Mouse (Mus musculus): ENCODE measurements at regions not wholly inside any gene's neighbourhood (a gene's known extent, or its start where the extent isn't known, plus 50 kb on each side); places are given as distances from the start of the nearest gene placed in this dataset.

DNA sequence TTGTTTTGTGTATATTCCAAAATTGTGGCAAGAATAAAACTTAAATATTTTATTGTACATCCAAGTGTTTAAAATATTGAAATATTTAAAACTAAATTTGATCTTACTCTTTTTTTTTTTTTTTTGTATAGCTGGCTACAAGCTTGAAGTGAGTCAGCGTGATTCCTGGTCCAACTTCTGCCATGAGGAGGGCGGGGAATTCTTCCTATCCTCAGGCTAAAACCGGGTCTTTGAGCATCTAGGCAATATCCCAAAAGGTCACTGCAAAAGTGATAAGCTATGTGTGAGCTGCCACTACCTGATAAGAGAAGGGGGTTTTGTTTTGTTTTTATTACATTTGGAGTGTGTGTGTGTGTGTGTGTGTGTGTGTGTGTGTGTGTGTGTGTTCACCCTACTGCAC is 308.1 kb upstream of the Id4 start:
- H3K27ac ChIP-seq (replicated peaks in 1 of 2; ENCODE audit: control insufficient read depth in 1 of 2, insufficient read depth in 1 of 2, low read depth in 2 of 2, low read length in 2 of 2), result no peak overlapping the region

DNA sequence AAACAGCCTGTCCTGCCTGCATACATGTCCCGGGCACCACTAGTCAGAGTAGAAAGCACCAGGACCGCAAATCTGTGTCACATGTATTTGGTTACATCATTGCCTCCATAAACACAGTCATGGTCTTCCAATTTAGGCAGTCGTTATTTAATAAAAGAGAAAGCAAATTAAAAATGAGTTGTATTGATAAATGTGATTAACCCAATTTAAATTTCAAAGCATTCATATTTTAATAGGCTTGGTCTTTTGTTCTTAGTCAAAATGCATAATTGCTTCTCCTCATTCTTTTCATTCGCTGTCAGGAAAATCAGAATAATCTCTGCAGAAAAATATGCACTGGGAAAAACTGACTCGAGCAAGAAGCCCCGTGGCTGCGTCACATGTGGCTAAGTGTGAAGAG is 307.3 kb upstream of the Id4 start:
- Histone ChIP-seq H3K9me3 (ENCODE audit: control insufficient read depth, low read length) (no peaks in the 10 kb centered on the region), H3K4me2 (ENCODE audit: low read length) (no peak overlapping the region), H3K27ac (replicated peaks in 1 of 2; ENCODE audit: control insufficient read depth in 1 of 2, insufficient read depth in 1 of 2, low read depth in 2 of 2, low read length in 2 of 2) (no peak overlapping the region), H3K27me3 (ENCODE audit: control insufficient read depth, insufficient read depth, low read length) (no peaks in the 10 kb centered on the region), H3K4me3 (ENCODE audit: control insufficient read depth in 1 of 2, insufficient read depth in 1 of 2, low read depth in 1 of 2, low read length in 2 of 2) (no peak overlapping the region), H3K9ac (ENCODE audit: low read length) (no peak overlapping the region), H3K4me1 (ENCODE audit: control insufficient read depth in 2 of 2, insufficient read depth in 2 of 2, low read length in 2 of 2) (no peaks in the 10 kb centered on the region), H3K36me3 (ENCODE audit: control insufficient read depth, insufficient read depth, low read length) (no peaks in the 10 kb centered on the region)
- WGBS, result 79% methylated on average over 7 of the region's 7 CpGs
- no peak for ATAC-seq (ENCODE audit: insufficient number of reproducible peaks, insufficient read depth, low FRiP score, low read depth)

More for the DNA sequence above, 308.1 kb upstream of the Id4 start:
- Histone ChIP-seq H3K27me3 (ENCODE audit: control insufficient read depth, insufficient read depth, low read length) (no peaks in the 10 kb centered on the region), H3K9me3 (ENCODE audit: control insufficient read depth, low read length) (no peaks in the 10 kb centered on the region), H3K4me3 (ENCODE audit: control insufficient read depth in 1 of 2, insufficient read depth in 1 of 2, low read depth in 1 of 2, low read length in 2 of 2) (no peak overlapping the region), H3K4me2 (ENCODE audit: low read length) (no peak overlapping the region), H3K9ac (ENCODE audit: low read length) (no peak overlapping the region), H3K36me3 (ENCODE audit: control insufficient read depth, insufficient read depth, low read length) (no peaks in the 10 kb centered on the region), H3K4me1 (ENCODE audit: control insufficient read depth in 2 of 2, insufficient read depth in 2 of 2, low read length in 2 of 2) (no peaks in the 10 kb centered on the region)
- no peak for ATAC-seq (ENCODE audit: insufficient number of reproducible peaks, insufficient read depth, low FRiP score, low read depth)
- 48% methylated on average over 3 of the region's 3 CpGs for WGBS

DNA sequence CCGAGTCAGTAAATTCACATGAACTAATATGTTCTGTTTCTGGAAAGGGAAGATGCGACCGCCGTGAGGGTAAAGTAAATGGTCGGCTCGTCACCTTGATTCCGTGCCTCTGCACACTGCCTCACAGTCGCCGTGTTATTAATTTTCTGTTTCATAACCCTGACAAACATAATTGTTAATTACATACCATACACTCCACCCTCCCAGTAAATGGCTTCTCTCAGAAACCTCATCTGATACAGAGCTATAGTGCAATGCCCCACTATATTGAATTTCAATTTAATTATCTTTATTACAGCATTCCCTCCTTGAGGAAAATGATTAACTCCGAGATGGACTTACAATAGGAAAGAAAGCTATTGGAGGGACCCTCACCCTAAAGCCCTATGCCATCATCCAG is 305.5 kb upstream of the Id4 start:
- Histone ChIP-seq H3K9ac (ENCODE audit: low read length) (no peak overlapping the region), H3K27me3 (ENCODE audit: control insufficient read depth, insufficient read depth, low read length) (no peaks in the 10 kb centered on the region), H3K36me3 (ENCODE audit: control insufficient read depth, insufficient read depth, low read length) (no peaks in the 10 kb centered on the region), H3K4me2 (ENCODE audit: low read length) (no peak overlapping the region), H3K4me3 (ENCODE audit: control insufficient read depth in 1 of 2, insufficient read depth in 1 of 2, low read depth in 1 of 2, low read length in 2 of 2) (no peak overlapping the region), H3K27ac (replicated peaks in 1 of 2; ENCODE audit: control insufficient read depth in 1 of 2, insufficient read depth in 1 of 2, low read depth in 2 of 2, low read length in 2 of 2) (no peak overlapping the region), H3K9me3 (ENCODE audit: control insufficient read depth, low read length) (no peaks in the 10 kb centered on the region), H3K4me1 (ENCODE audit: control insufficient read depth in 2 of 2, insufficient read depth in 2 of 2, low read length in 2 of 2) (no peaks in the 10 kb centered on the region)
- WGBS, result 81% methylated on average over 10 of the region's 10 CpGs
- no peak for ATAC-seq (ENCODE audit: insufficient number of reproducible peaks, insufficient read depth, low FRiP score, low read depth)

DNA sequence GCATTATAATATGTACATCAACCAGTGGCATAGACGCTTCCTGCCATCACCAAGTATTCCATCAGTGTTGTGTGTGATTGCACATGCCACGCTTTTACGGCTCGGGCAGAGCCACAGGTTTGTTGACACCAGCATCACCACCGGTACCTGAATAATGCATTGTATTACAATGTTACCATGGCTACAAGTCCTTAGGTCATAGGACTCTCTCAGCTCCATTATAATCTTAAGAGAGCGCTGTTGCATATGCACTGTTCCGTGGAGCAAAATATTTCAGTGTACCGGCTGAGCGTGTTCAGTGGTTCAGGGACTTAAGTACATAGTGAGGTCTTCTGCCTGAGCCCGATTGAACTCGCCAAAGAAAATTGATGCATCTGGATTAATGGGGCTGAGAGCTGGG is 303.4 kb upstream of the Id4 start:
- H3K9me3 ChIP-seq (ENCODE audit: control insufficient read depth, low read length), result no peaks in the 10 kb centered on the region
- ATAC-seq (ENCODE audit: insufficient number of reproducible peaks, insufficient read depth, low FRiP score, low read depth), result no peak
- H3K9ac ChIP-seq (ENCODE audit: low read length), result no peak overlapping the region
- H3K27ac ChIP-seq (replicated peaks in 1 of 2; ENCODE audit: control insufficient read depth in 1 of 2, insufficient read depth in 1 of 2, low read depth in 2 of 2, low read length in 2 of 2), result no peak overlapping the region
- H3K4me1 ChIP-seq (ENCODE audit: control insufficient read depth in 2 of 2, insufficient read depth in 2 of 2, low read length in 2 of 2), result no peaks in the 10 kb centered on the region
- no peak overlapping the region for H3K4me3 ChIP-seq (ENCODE audit: control insufficient read depth in 1 of 2, insufficient read depth in 1 of 2, low read depth in 1 of 2, low read length in 2 of 2)
- no peak overlapping the region for H3K4me2 ChIP-seq (ENCODE audit: low read length)
- H3K27me3 ChIP-seq (ENCODE audit: control insufficient read depth, insufficient read depth, low read length), result no peaks in the 10 kb centered on the region
- WGBS, result 91% methylated on average over 11 of the region's 11 CpGs
- H3K36me3 ChIP-seq (ENCODE audit: control insufficient read depth, insufficient read depth, low read length), result no peaks in the 10 kb centered on the region

DNA sequence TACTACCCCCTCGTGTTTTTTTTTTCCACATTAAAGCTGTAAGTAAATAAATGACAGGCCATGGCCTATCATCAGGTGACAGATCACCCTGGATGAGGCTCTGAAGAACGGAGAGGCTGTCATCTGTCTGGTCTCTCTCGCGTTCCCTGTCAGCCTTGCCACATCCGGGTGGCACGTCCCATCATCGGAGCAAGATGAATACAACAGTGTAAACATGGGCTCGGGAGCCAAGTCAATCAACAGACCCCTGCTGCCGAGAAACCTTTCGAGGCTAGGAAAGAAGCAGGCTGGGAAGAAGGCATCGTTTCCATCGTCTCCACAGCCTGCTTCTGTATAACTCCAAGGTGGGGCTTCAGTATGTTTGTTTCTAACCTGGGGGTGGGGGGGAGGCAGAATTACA is 286.8 kb upstream of the Id4 start:
- Histone ChIP-seq H3K9me3 (ENCODE audit: control insufficient read depth, low read length) (no peaks in the 10 kb centered on the region), H3K9ac (ENCODE audit: low read length) (no peak overlapping the region), H3K4me1 (ENCODE audit: control insufficient read depth in 2 of 2, insufficient read depth in 2 of 2, low read length in 2 of 2) (no peaks in the 10 kb centered on the region; a peak in 1 of 4 replicates), H3K4me2 (ENCODE audit: low read length) (no peak overlapping the region), H3K36me3 (ENCODE audit: control insufficient read depth, insufficient read depth, low read length) (no peaks in the 10 kb centered on the region), H3K27me3 (ENCODE audit: control insufficient read depth, insufficient read depth, low read length) (no peaks in the 10 kb centered on the region), H3K27ac (replicated peaks in 1 of 2; ENCODE audit: control insufficient read depth in 1 of 2, insufficient read depth in 1 of 2, low read depth in 2 of 2, low read length in 2 of 2) (no peak overlapping the region), H3K4me3 (ENCODE audit: control insufficient read depth in 1 of 2, insufficient read depth in 1 of 2, low read depth in 1 of 2, low read length in 2 of 2) (no peak overlapping the region)
- ATAC-seq (ENCODE audit: insufficient number of reproducible peaks, insufficient read depth, low FRiP score, low read depth), result no peak
- 41% methylated on average over 12 of the region's 12 CpGs for WGBS

DNA sequence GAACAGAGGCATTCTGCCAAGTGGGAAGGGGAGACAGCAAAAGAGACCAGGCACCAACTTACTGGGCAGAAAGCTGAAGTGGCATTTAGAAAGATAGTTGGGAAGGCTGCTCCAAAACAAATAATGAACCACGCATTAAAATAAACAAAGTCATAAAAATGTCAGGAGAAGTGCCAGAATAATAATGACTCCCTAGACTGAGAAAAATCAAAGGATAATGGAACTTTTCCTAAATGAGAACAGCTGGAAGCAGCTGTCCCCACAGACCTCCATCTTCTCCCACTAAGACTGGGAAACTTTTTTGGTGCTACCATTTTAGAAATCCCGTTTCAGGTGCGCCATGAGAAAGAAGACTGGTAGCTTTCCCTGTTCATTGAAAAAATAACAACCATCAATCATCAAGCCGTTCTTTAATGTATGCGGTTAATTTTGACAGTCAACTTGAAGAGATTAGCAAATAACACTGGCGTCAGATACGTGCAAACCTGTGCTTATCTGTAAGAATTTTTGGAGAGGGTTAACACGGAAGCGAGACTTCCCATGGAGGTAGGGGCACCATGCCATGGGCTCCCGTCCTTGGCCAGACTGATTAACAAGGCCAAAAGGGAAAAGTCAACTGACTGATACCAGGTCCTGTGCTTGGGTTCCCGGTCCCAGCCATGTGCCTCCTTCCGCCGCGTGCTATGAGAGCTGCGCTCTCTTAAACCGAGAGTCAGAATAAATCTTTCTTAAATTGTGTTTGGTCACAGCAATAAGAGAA is 286.1 kb upstream of the Id4 start:
- ATAC-seq (ENCODE audit: insufficient number of reproducible peaks, insufficient read depth, low FRiP score, low read depth), result no peak
- WGBS, result 77% methylated on average over 16 of the region's 16 CpGs
- H3K9ac ChIP-seq (ENCODE audit: low read length), result no peak overlapping the region
- H3K27ac ChIP-seq (replicated peaks in 1 of 2; ENCODE audit: control insufficient read depth in 1 of 2, insufficient read depth in 1 of 2, low read depth in 2 of 2, low read length in 2 of 2), result no peak overlapping the region
- no peak overlapping the region for H3K4me3 ChIP-seq (ENCODE audit: control insufficient read depth in 1 of 2, insufficient read depth in 1 of 2, low read depth in 1 of 2, low read length in 2 of 2)
- H3K9me3 ChIP-seq (ENCODE audit: control insufficient read depth, low read length), result no peaks in the 10 kb centered on the region
- H3K27me3 ChIP-seq (ENCODE audit: control insufficient read depth, insufficient read depth, low read length), result no peaks in the 10 kb centered on the region
- no peaks in the 10 kb centered on the region; a peak in 1 of 4 replicates for H3K4me1 ChIP-seq (ENCODE audit: control insufficient read depth in 2 of 2, insufficient read depth in 2 of 2, low read length in 2 of 2)
- H3K36me3 ChIP-seq (ENCODE audit: control insufficient read depth, insufficient read depth, low read length), result no peaks in the 10 kb centered on the region
- H3K4me2 ChIP-seq (ENCODE audit: low read length), result no peak overlapping the region

DNA sequence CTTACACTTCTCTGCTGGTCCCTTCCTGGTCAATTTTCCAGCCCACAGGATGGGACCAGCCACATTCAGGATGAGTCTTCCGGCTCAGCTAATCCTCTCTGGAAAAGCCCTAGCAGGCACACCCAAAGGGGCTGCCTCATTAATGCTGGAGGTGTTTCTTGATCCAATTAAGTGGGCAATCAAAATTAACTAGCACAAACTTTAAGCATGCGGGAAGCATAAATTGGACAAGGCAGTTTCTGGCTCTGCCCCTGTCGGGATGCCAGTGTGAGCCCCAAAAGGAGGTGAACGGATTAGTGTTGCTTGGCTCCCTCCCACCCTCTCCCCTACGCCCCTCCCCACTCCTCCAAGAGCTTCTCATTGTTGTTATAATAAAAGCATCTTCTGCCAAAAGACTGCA is 262.5 kb upstream of the Id4 start:
- H3K27ac ChIP-seq (replicated peaks in 1 of 2; ENCODE audit: control insufficient read depth in 1 of 2, insufficient read depth in 1 of 2, low read depth in 2 of 2, low read length in 2 of 2), result no peak overlapping the region
- H3K4me3 ChIP-seq (ENCODE audit: control insufficient read depth in 1 of 2, insufficient read depth in 1 of 2, low read depth in 1 of 2, low read length in 2 of 2), result no peak overlapping the region
- no peaks in the 10 kb centered on the region for H3K9me3 ChIP-seq (ENCODE audit: control insufficient read depth, low read length)
- H3K9ac ChIP-seq (ENCODE audit: low read length), result no peak overlapping the region
- ATAC-seq (ENCODE audit: insufficient number of reproducible peaks, insufficient read depth, low FRiP score, low read depth), result no peak
- no peaks in the 10 kb centered on the region for H3K27me3 ChIP-seq (ENCODE audit: control insufficient read depth, insufficient read depth, low read length)
- no peaks in the 10 kb centered on the region for H3K36me3 ChIP-seq (ENCODE audit: control insufficient read depth, insufficient read depth, low read length)
- no peaks in the 10 kb centered on the region for H3K4me1 ChIP-seq (ENCODE audit: control insufficient read depth in 2 of 2, insufficient read depth in 2 of 2, low read length in 2 of 2)
- WGBS, result 61% methylated on average over 5 of the region's 5 CpGs
- no peak overlapping the region for H3K4me2 ChIP-seq (ENCODE audit: low read length)

DNA sequence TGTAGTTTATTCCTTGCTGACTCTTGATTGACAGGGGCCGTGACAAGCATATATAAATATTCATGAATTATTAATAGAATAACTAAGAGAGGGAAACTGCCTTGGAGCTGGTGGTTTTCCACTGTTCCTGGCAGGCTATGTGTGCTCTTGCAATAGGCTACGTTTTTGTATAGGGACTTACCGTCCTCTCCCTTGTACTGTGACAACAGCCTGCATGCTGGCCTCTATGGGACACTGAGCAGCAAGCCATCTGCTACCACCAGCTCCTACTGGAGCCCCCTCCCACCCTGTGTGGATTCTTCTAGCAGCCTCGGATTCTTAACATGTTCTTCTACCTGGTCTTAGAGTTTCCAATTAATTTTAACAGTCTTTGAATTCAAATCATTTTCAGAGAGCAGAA is 261.6 kb upstream of the Id4 start:
- Histone ChIP-seq H3K4me2 (ENCODE audit: low read length) (no peak overlapping the region), H3K9me3 (ENCODE audit: control insufficient read depth, low read length) (no peaks in the 10 kb centered on the region), H3K36me3 (ENCODE audit: control insufficient read depth, insufficient read depth, low read length) (no peaks in the 10 kb centered on the region), H3K4me3 (ENCODE audit: control insufficient read depth in 1 of 2, insufficient read depth in 1 of 2, low read depth in 1 of 2, low read length in 2 of 2) (no peak overlapping the region), H3K9ac (ENCODE audit: low read length) (no peak overlapping the region), H3K27me3 (ENCODE audit: control insufficient read depth, insufficient read depth, low read length) (no peaks in the 10 kb centered on the region), H3K27ac (replicated peaks in 1 of 2; ENCODE audit: control insufficient read depth in 1 of 2, insufficient read depth in 1 of 2, low read depth in 2 of 2, low read length in 2 of 2) (no peak overlapping the region), H3K4me1 (ENCODE audit: control insufficient read depth in 2 of 2, insufficient read depth in 2 of 2, low read length in 2 of 2) (no peaks in the 10 kb centered on the region)
- no peak for ATAC-seq (ENCODE audit: insufficient number of reproducible peaks, insufficient read depth, low FRiP score, low read depth)
- WGBS, result 70% methylated on average over 4 of the region's 4 CpGs
